Mouse (Mus musculus): Measurements from ENCODE around the gene Gpsm3.

DNA sequence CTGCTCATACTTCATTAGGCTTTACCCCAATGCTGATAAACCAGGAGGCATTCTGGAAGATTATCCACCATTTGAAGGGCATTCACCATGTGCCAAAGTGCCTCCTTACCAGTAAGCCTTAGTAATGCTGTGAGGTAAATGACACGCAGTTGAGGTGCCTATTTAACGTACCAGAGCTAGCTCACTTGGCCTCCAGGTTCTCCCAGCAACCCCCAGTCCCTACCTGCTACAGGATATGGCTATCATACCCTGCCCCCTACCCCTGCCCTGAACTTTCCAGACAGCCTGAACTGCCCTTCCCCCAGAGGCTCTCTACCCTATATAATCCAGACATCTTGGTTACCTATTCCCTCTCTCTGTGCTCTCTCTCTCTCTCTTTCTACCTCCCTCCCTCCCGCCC is 839 bp upstream of the Gpsm3 start:
- TF ChIP-seq MAX (IDR thresholded peaks at IDR 0.05; ENCODE audit: low read depth) = no peak
- no peak for TF ChIP-seq POLR2A (IDR thresholded peaks at IDR 0.05; ENCODE audit: insufficient read length, low read depth)
- no peak for TF ChIP-seq E2F4 (IDR thresholded peaks at IDR 0.05; ENCODE audit: insufficient read depth)
- no peak for TF ChIP-seq CEBPB (IDR thresholded peaks at IDR 0.05; ENCODE audit: insufficient read depth, poor library complexity, severe bottlenecking)
- no peak for TF ChIP-seq SRF (IDR thresholded peaks at IDR 0.05; ENCODE audit: control insufficient read depth, insufficient read length, low read depth)
- TF ChIP-seq USF1 (IDR thresholded peaks at IDR 0.05; ENCODE audit: low read depth) = no peak
- TF ChIP-seq MYOD1 (IDR thresholded peaks at IDR 0.05; ENCODE audit: control insufficient read depth in 1 of 3, insufficient read length in 2 of 3, low read depth in 2 of 3) = no peak
- TF ChIP-seq TCF12 (IDR thresholded peaks at IDR 0.05; ENCODE audit: insufficient read depth, poor library complexity, severe bottlenecking) = no peak
- TF ChIP-seq REST (IDR thresholded peaks at IDR 0.05; ENCODE audit: insufficient read depth, insufficient read length) = no peak
- TF ChIP-seq POLR2AphosphoS2 (IDR thresholded peaks at IDR 0.05; ENCODE audit: insufficient read length, low read depth) = peak; percentile 24
- TF ChIP-seq TCF3 (IDR thresholded peaks at IDR 0.05; ENCODE audit: insufficient read length, low read depth) = no peak
- TF ChIP-seq MYOG (IDR thresholded peaks at IDR 0.05; ENCODE audit: control insufficient read depth in 1 of 3, insufficient read depth in 1 of 3, insufficient read length in 2 of 3, low read depth in 2 of 3) = no peak

Data from myocyte (in vitro differentiated cells).